Mouse (Mus musculus): ENCODE data around the gene Efna5.

DNA sequence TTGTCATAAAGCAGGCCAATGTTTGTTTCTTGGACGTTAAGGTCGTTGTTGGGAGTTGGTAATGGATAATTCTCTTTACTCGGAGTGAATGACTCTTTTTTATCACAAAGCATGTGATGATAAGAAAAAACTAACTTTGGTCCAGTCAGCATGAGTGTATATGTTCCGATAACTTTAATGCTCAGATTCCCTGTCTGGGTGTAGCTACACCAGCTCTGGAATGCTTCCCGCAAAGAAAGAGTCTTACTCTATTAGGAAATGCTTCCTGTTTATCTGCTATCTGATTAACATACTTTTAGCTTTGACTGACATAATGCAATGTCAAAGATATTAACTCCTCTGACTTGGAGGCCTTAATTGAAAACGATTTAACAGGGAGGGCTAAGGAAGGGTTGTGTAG lies 204.7 kb downstream of the Efna5 start:
- TF ChIP-seq BHLHE40 (IDR thresholded peaks at IDR 0.05; ENCODE audit: low read depth, low read length) (no peak), POLR2AphosphoS2 (IDR thresholded peaks at IDR 0.05; ENCODE audit: low read depth, low read length) (no peak), EP300 (IDR thresholded peaks at IDR 0.05; ENCODE audit: low read length) (no peak), NRF1 (IDR thresholded peaks at IDR 0.05; ENCODE audit: low read depth, low read length) (no peak), HCFC1 (IDR thresholded peaks at IDR 0.05; ENCODE audit: low read depth, low read length) (no peak), POLR2A (IDR thresholded peaks at IDR 0.05; ENCODE audit: low read depth, low read length) (no peak), ZMIZ1 (IDR thresholded peaks at IDR 0.05; ENCODE audit: low read depth, low read length) (no peak)

Data from CH12.LX (cell line).